ENCODE assay signal across 8 mouse cellular contexts in genomic region chrX:113297404-113297803, GRCm38 (mm10). TPM values are rescaled to one million over a fixed set of nuclear protein-coding genes. Genes with fewer than 3 reads are reported as not detected.
DNase-seq lines count a peak whose midpoint lies in the region; TF ChIP-seq lines count a peak whose summit lies in the region.

TSS of gene Dach2 (plus strand) at chrX:113297510.

- no peak for DNase-seq in kidney, adult 2 months
- DNase-seq in kidney, adult 18-20 months, result no peak
- DNase-seq in ZHBTc4 (ENCODE audit: low read depth, low spot score), result peak; percentile 39
- DNase-seq in limb, embryonic 10.5 days (ENCODE audit: low spot score), result peak; percentile 39
- peak; percentile 18 for DNase-seq in naive thymus-derived CD4-positive, alpha-beta T cell, adult 2 months (ENCODE audit: low read depth)
- DNase-seq in gastrocnemius, postnatal 14 days, result no peak
- DNase-seq in urinary bladder, adult 18-20 months (ENCODE audit: low spot score in 2 of 2), result no peak

- 0 out of 2 replicates have a peak, but pooled peaks cover 1% of the 10 kb centered on the region for H3K27me3 ChIP-seq in kidney, adult 2 months (replicated peaks; ENCODE audit: control insufficient read depth, insufficient read depth, low read length)
- H3K27me3 ChIP-seq in limb, embryonic 10.5 days (ENCODE audit: low read depth, poor library complexity, severe bottlenecking), result no peaks in the 10 kb centered on the region

- no peak for TF ChIP-seq POLR2A in kidney, adult 2 months (IDR thresholded peaks at IDR 0.05; ENCODE audit: low read depth, low read length)
- no peak for TF ChIP-seq POLR2A in embryonic fibroblast, embryonic 13.5 days (IDR thresholded peaks at IDR 0.05; ENCODE audit: low read depth, low read length)

- no peaks in the 10 kb centered on the region for H3K36me3 ChIP-seq in kidney, adult 2 months (ENCODE audit: control insufficient read depth, insufficient read depth, low read length)
- no peaks in the 10 kb centered on the region for H3K36me3 ChIP-seq in limb, embryonic 10.5 days

- H3K4me3 ChIP-seq in kidney, adult 2 months (ENCODE audit: insufficient read depth, low read depth, low read length), result peak within 1 kb of the TSS; percentile 51
- H3K4me3 ChIP-seq in embryonic fibroblast, embryonic 13.5 days (ENCODE audit: insufficient read depth, low read length), result peak within 1 kb of the TSS; percentile 53
- H3K4me3 ChIP-seq in limb, embryonic 10.5 days, result peak within 1 kb of the TSS; percentile 58

- H3K9me3 ChIP-seq in limb, embryonic 10.5 days (replicated peaks), result no peaks in the 10 kb centered on the region

- TF ChIP-seq CTCF in kidney, adult 2 months (conservative IDR thresholded peaks at IDR 0.05; ENCODE audit: insufficient read depth, insufficient read length, low read depth, low read length), result no peak
- TF ChIP-seq CTCF in embryonic fibroblast, embryonic 13.5 days (IDR thresholded peaks at IDR 0.05; ENCODE audit: borderline replicate concordance, insufficient read depth, low read length), result no peak

- intact Hi-C loops in gastrocnemius, postnatal 14 days (cut with DNase I; ENCODE audit: low total_unique reads), result no loop called here

- H3K4me1 ChIP-seq in kidney, adult 2 months (ENCODE audit: control insufficient read depth, insufficient read depth, low read length), result no peaks in the 10 kb centered on the region
- no peaks in the 10 kb centered on the region for H3K4me1 ChIP-seq in embryonic fibroblast, embryonic 13.5 days (ENCODE audit: control insufficient read depth, insufficient read depth, low read length)
- no peaks in the 10 kb centered on the region for H3K4me1 ChIP-seq in limb, embryonic 10.5 days

- H3K27ac ChIP-seq in kidney, adult 2 months (ENCODE audit: insufficient read depth, low read depth, low read length), result no peak within 1 kb of the TSS
- no peak within 1 kb of the TSS for H3K27ac ChIP-seq in embryonic fibroblast, embryonic 13.5 days (ENCODE audit: insufficient read depth, low read length)
- peak within 1 kb of the TSS; percentile 56; the same call in 1 of the 2 replicates for H3K27ac ChIP-seq in limb, embryonic 10.5 days

- WGBS in kidney, adult 2 months, result under 1% methylated on average over 21 of the region's 21 CpGs
- WGBS in limb, embryonic 10.5 days, result 23% methylated on average over 21 of the region's 21 CpGs

RNA-seq across cellular contexts. Expression of gene Dach2, which starts in this region (rescaled TPM):
- polyA plus RNA-seq in kidney, adult 2 months (2012; rRNA removed), result not detected in 2 replicates
- 1.7 and 1.8 TPM in 2 replicates for polyA plus RNA-seq in embryonic fibroblast, embryonic 13.5 days (2011; ENCODE audit: insufficient read length, low read depth, missing spikeins)
- polyA plus RNA-seq in limb, embryonic 10.5 days (2016; fragmentation: Nextera tagmentation; extraction: Ambion mirVana), result 5.5 and 6.3 TPM in 2 replicates
- under 1 TPM; 0.18 to 0.21 TPM for total RNA-seq in gastrocnemius, postnatal 14 days (2021)

Comparison
In these comparisons a context has a peak if more than half of its experiments do, and no peak if none do; other contexts are left out.
1. DNase-seq: peak in ZHBTc4 (single experiment), limb, embryonic 10.5 days (single experiment) and naive thymus-derived CD4-positive, alpha-beta T cell, adult 2 months (single experiment); none in kidney, adult 2 months (single experiment), kidney, adult 18-20 months (single experiment), gastrocnemius, postnatal 14 days (single experiment) and urinary bladder, adult 18-20 months (0 of 2).
2. Peak in every context shown above with its lines, with median percentiles within 50 percentile points of each other: H3K4me3 ChIP-seq.